Mouse (Mus musculus) cerebral cortex, adult 2 months (tissue): ENCODE measurements around the gene Plin5.

Experiments used
- WGBS: fragments of 180-500 bp; shearing (Covaris S2); methylation state at CpG from one replicate; pipeline ENCODE4 v1.1.7; 2018; 5-methylcytosine and 5-hydroxymethylcytosine counted together

The Plin5 gene

DNA sequence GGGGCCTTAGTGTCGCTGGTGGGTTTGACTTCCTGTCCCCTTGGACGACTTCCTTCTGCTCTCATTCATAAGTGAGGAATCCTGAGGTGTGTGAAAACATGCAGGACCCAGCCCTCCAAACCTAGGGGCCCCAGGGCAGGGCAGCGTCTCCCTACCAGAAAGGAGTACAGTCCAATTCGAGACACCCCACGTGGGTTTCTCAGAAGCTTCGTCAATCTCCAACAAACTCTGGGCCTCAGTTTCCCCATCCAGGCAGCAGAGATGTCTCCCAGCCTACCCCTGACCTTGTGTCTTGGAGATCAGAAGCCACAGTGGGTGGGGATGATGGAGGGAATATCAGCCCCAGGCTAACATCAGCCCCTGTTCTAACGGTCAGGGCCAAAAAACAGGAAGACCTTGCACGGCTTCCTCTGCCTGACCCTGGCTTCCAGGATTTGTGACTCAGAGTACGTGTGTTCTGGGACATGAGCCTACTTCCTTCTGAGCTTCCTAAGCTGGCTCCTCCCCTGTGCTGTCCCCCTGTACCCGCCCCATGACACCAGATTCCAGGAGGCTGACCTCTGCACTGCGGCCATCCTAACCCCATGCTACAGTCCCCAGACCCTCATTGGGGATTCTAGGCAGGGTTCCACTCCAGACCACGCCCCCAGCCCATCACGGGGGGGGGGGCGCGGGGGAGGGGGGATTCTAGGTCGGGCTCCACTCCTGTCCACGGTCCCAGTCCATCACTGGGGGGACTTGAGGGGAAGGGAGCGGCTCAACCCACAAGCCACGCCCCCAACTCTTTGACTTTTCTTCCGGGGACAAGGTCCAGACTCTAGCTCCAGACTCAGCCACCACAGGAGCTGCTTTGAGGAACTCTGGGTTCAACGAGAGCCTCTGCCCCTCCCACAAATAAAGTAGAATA is 16.3 kb upstream of the Plin5 start:
- WGBS = 27% methylated on average over 21 of the region's 21 CpGs

DNA sequence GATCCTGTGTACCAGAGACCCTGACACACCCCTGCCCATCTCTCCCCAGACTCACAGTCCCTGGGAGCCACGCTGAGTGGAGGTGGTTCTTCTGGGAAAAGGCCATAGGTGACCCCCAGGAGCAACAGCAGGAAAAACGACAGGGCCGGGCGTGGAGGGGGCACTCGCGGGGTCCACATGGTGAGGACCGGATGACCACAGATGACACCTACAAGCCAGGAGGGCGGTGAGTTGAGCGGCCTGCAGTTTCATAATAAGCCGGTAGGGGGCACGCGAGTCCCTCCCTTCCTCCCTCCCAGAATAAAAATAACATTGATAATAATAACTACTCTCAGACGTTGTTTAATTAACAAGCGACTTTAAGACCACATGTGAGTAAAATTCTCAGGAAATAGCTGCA is 15.3 kb upstream of the Plin5 start:
- WGBS = 7% methylated on average over 14 of the region's 14 CpGs

DNA sequence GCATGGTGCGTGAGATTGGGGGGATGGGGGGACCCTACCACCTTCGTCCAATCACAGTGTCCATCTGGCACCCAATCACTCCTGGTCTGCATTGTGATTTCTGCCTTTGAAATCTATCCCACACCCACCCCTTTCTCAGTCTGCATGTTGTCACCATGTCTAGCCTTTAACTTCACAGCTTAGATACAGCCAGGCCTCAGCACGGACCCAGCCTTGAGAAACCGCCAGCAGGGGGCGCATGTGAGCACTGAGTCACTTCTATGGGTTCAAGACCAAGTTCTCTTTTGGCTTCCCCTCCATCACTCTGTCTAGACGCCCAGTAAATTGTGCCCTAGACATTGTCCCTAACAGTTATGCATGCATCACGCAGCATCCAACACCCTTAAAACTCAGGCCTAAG is 14.4 kb upstream of the Plin5 start:
- WGBS = 41% methylated on average over 7 of the region's 7 CpGs

DNA sequence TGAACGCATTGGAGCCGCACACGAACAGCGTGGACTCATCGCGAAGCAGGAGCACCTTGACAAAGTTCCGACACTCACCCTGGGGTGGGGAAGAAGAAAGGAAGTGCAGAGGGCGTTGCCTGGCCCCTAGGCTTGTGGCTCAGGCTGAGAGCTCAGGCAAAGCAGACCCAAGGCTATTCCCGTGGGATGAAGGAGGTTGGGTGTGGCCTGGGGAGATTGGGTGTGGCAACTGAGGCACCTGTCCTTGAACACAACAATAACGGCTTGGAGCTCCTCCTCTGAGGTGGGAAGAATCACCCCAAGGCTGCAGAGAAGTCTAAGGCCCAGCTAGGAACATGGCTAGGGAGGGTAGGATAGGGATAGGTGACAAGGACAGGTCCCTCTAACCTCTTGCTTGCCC is 13.7 kb upstream of the Plin5 start:
- WGBS = 88% methylated on average over 10 of the region's 10 CpGs

DNA sequence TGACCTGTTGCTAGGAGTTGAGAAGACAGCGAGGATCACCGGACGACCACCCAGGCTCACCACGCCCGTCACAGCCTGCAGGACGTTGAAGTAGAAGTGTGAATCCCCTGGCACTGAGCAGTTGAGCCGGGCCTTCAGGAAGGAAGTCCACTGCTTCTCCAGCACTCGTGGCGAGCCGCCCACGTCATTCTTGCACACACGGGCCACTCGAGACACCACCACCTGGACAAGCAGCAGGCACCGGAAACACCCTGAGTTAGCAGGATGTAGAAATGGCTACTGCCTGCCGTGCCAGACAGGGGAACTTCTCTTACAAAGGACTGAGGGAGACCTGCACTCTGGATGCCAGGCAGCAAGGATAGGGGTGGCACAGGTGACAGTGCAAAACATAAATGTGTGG is 10.8 kb upstream of the Plin5 start:
- WGBS = 59% methylated on average over 15 of the region's 15 CpGs

DNA sequence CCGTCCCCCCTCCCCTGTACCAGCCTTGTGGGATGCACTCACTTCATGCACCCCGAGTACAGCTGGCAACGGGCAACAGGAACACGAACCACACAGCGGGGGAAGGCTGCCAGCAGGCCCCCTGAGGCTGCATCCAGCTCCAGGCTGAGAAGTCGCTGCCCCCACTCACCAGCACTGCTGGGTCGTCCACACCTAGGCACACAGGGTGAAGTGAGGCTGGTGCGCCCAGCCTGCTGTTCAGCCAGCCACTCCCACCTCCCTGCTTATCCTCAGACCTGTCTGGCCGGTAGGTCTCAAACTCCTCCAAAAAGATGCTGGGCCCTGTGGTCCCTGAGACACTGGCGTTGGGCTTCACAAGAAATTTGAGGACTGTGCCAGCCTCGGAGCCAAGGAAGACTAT is 8.8 kb upstream of the Plin5 start:
- 77% methylated on average over 11 of the region's 11 CpGs for WGBS

DNA sequence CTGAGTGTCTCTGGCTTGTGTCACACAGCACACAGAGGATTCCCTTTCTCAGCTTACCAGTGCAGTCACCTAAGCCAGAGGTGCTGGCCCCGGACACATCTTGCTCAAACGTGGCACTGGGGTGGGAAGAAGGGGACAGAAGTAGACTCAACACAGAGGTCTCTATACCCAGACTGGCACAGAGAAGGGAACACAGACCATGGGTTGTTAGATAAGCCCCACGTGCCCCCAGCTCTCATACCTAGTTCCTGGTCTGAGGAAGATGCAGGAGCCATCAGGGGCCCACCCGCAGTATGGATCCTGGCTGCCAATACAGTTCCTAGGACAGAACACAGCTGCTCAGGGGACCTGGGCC is 7.9 kb upstream of the Plin5 start:
- WGBS = 93% methylated on average over 4 of the region's 4 CpGs

DNA sequence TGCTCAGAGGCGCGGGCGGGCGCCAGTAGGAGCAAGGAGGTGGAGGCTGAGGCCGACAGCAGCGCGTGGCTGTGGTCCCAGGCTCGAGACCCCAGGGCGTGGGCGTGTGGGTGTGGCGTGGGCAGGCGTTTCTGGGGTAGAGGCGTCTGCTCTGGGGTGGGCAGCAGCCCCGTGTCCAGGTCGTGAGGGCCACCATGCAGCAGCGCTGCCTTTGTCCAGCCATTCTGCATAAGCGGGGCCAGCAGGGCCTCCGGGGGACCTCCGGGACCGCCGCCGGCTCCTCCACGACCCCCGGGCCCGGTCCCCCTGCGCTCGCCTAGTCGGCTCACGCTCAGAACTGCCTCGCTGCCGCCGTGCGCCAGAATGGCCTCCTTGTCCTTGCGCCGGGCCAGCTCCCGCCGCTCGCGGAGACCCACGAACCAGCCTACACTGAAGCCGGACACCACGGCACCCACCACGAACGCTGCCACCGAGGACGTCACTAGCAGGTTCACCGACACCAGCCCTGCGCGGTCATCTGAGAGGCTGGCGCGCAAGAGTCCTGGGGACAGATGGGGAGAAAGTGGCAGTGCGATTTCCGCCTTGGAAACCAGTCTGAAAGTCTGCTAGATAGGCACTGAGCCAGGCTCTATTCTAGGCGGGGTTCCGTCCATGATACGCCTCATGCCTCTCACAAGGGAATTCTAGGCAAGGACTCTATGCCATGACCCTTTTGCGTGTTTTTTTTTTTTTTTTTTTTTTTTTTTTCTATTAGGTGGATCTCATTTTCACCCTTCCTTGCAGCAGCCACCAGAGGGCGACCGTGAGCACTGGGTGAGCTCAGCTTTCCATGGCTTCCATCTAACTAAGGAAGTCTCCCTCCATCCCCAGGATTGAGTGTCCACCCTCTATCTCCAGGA is 7.2 kb upstream of the Plin5 start:
- 40% methylated on average over 59 of the region's 59 CpGs for WGBS

DNA sequence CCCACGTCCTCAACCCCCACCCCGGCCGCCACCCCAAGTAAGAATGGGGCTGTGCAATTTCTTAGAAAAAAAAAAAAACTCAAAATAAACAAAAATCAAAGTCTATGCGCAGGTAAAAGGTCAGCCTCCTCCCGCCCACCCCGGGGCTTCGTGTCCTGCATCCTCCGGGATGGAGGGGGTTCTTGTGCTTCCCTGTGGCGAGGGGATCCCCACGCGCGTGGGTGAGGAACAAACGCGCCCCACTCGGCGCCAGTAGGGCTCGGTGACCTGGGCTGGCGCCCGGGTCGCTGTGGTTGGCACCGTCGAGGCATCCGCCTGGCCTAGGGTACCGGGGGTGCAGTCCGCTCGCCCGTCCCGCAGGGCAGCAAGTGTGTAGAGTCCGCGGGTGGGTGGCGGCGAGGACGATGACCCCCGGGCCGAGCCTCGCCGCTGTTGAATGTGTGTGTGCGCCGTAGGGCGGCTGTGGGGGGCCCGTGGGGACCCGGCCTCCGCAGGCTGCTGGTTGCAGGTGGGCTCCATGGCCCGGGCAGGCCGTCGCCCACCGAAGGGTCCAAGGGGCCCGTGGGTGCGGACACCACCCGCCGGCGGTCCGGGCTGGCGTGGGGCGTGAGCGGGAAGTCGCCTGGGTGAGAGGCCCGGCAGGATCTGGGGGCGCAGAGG is 6.4 kb upstream of the Plin5 start:
- WGBS = 63% methylated on average over 59 of the region's 59 CpGs

DNA sequence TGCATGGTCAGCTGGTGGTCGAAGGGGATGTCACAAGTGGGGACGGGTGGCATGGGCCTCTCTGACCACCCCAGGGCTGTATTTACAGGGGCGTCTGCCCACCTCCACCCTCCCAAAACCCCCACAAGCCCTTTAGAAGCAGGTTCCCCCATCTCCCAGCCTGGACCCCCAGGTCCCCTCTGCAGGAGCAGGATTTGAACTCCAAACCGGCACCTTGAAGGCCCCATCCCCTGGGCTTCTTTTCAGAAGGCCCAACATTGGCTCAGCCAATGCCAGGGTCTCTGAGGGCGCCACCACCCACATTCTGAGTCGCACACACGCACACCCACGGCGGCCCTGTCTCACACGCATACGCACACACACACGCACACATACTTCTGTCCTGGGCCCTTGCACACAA is 5.8 kb upstream of the Plin5 start:
- 91% methylated on average over 12 of the region's 12 CpGs for WGBS

DNA sequence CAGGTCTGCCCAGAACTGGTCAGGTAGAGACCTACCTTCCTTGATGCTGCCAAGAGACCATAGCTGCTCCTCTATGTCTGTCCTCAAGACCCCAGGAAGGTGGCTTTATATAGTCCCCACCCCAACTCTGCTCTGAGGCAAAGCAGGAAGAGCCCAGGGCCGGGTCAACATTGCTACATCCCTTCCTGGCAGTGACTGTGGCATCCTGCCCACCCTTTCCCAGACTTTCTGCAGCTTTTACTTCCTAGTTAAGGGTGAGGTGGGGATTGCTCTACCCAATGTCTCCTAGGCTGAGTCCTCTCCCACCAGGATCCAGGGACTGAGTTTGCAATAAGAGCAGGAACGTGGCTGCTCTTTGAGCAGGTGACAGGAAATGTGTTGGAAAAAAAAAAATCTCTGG is 4.4 kb upstream of the Plin5 start, which contains the start of gene Lrg1:
Lrg1 (minus strand) TSS at position 176 of the 400 bp plus-strand sequence.
- WGBS = 60% methylated on average over 2 of the region's 2 CpGs

DNA sequence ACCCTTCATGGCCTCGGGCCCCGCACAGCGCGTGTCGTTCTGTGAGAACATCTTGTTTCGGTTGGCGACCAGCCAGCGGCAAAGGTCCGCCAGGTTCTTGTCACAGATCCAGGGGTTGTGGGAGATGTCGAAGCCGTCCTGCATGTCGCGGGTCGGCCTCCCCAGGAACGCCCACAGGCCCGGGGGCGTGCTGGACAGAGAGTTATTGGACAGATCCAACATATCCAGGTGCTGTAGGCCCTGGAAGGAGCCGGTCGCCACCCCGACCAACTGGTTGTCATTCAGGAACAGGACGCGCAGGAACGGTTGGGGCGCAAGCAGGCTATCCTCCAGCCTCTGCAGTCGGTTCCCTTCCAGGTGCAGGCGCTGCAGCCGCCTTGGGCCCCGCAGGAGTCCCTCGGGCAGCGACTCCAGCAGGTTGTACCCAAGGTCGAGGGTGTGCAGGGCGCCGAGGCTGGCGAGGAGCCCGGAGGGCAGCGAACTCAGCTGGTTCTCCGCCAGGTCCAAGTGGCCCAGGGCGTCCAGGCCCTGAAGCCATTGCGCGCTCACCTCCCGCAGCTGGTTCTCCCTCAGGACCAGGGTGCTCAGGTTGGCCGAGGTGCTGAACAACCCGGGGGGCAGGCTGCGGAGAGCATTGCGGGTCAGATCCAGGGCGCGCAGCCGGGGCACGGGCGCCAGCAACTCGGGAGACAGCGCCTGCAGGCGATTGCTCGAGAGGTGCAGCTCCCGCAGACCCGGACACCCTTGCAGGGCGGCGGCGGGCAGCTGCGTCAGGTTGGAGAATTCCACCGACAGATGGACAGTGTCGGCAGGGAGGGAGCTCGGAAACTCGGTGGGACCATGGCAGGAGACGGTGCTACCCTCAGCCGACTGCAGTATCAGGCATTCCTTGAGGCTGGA is 2.8 kb upstream of the Plin5 start:
- 7% methylated on average over 66 of the region's 66 CpGs for WGBS

DNA sequence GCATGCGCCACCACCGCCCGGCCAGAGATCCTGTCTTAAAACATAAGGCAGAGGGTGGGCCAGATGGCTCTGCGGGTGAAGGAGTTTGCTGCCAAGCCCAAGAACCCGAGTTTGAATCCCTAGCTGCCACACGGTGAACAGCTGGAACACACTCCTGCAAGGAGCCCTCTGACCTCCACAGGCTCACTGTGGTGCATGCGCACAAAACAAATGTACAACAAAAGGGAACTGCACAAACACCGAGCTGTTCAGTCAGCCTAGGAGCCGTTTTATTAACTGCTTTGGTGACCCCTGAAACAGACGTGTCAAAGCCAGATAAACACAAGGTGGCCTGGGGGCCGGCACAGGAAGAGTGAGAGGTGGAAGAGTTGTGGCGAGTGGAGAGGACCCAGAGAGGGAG is 2.0 kb upstream of the Plin5 start:
- WGBS = 53% methylated on average over 12 of the region's 12 CpGs

DNA sequence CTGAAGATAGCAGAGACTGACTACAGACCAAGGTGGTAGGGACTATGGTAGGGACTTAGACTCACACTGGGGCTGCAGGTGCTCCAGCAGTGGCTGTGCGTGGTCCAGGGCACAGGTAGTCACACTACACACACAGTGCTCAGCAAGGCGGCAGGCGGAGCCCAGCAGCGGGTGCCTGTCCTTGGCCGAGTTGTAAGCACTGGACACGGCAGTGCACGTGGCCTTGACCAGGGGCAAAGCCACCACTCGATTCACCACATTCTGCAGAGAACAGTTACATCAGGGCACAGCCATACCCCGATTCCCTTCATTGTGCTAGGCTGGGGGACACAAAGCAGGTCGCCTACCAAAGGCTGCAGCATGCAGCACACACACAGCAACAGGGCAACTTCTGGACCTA is 1.2 kb downstream of the Plin5 start:
- 76% methylated on average over 10 of the region's 10 CpGs for WGBS

DNA sequence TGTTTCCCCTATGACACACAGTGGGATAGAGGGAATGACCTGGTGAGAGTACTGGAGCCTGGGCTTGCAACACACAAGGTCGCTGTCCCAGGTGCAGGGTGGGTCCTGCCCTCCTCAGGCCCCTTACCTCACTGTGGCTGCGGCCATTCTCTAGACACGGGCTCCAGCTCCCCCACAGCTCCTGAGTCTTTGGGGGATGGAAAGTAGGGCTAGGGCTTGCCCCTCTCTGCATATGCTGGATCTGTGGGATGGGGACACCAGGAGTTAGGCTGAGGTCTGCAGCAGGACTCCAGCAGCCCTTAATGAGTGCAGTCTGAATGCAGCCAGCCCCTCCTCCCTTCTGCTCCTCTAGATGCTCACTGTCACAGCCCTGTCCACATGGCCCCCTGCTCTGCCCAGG is 4.7 kb downstream of the Plin5 start:
- 84% methylated on average over 3 of the region's 3 CpGs for WGBS

DNA sequence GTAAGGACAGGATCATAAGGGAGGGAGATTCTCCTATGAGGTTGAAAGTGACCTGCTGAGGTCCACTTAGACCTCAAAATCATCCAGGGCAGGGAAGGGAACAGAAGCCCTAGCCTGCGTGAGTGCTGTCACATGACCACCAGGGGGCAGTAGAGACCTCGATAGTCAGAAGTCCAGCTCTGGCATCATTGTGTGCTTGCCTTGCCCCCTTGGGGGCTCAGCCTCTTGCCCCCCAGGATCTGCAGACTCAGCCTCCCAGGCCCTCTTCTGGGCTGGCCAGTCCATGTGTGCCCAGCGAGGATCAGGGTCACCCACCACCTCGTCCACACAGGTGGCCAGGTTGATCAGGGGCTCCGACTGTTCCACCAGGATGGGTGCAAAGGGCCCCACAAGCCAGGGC is 5.5 kb downstream of the Plin5 start:
- 50% methylated on average over 5 of the region's 5 CpGs for WGBS

DNA sequence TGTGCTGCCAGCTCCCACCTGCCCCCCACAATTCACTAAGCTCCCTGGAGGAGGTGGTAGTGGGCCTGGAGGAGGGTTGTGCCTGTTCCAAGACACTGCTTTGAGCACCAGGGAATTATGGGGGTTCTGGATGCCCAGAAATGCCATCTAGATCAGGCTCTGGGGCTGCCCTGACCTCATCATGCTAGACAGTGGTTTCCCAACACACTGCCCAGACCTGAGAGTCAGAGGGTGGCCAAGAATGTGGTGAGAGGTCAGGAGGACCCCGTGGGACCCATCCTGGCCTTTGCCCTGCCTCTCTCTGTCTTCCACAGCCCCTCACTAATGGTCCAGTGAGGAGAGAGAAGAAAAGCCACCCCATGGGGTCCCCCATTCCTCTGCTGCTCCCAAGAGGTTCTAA is 6.4 kb downstream of the Plin5 start:
- 64% methylated on average over 1 of the region's 1 CpGs for WGBS

DNA sequence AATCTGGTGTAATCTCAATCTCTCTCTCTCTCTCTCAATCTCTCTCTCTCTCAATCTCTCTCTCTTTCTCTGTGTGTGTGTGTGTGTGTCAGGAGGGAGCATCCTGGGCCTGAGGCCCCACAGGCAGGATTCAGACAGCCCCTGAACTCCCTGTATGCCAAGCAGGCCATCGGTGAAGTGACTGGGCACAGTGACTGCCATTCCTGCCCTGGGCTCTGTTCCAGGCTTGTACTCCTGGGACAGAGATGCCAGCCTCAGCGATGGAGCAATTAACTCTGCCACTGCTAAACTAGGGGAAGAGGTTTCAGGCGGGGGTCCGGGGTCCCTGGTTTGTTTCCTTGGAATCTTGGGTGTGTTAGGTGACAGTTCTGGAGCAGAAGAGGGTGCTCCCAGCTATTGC is 6.8 kb downstream of the Plin5 start:
- WGBS = 50% methylated on average over 4 of the region's 4 CpGs

DNA sequence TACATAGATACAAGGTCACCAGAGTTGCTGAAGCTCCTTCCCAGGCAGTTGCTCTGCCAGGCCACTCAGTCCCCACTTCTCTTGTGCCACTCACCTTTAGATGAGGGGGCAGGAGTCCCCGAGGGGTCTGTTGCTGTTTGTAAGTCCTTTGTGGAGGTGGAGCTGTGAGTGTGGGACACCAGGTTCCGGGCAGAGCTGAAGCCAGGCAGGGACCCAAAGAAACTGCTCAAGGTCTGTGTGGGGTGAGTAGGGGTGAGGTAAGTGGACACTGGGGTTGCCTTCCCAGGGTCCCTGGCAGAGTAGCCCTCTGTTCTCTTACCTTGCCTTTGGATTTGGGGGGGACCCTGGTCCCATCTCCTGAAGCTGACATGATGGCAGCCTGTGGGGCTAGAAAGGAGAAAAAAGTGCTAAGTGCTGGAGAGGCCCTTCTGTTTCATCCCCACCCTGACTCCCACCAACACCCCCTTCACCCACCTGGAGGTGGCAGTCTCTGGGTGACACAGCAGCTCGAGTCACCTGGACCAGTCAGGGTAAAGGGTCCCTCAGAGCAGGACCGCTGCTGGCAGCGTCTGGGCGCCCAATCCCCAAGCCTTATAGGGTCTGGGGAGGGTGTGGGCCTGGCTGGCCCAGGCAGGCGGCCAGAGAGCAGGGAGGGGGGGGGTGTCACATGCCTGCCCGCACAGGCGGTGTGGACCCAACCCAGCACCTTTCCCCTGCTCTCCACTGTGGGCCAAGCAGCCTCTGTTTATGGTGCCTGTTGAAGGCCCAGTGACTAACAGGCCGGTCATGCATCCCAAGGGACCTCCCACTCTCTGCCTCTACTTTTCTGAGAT is 8.0 kb downstream of the Plin5 start, which contains the start of gene Plin4:
Plin4 (minus strand) TSS at position 585 of the 833 bp plus-strand sequence.
- 50% methylated on average over 10 of the region's 10 CpGs for WGBS

DNA sequence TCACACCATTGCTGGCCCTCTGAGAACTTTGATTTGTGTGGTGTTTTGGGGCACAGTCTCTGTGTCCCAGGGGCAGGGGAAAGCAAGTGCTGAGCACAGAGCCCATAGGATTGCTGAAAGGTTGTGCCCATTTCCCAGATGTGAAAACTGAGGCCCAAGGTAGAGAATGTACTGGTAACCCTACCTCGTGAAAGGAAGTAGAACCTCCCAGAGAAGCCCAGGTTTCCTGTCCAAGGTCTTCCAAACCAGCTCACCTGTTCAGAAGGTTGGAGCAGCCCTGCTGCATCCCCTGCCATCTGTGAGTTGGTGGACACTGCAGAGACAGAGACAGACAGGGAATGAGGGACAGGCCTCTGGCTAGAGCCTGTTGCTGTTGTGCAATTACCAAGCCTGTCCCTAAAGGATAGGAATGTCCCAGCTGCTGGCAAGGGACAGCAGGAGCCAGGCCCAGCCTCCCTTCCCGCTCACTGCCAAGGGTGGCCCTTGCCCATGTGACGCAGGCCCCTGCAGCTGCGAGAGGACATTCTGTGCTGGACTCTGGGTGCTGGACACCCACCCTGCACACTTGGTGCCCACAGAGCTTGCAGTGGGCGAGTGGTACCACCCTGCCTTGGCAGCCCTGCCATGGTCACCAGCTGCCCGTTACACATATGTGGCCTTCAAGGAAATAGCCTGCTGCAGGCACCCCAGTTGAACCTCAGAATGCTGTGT is 8.9 kb downstream of the Plin5 start:
- WGBS = 49% methylated on average over 6 of the region's 6 CpGs
